Mouse (Mus musculus) yolk sac, embryonic 10.5 days (tissue): ENCODE results near the gene Tep1.
"Not testable (repeated sequence)": the region's sequence is repeated elsewhere in the genome, so short reads cannot be mapped to it uniquely, and the experiment has no call there.

Experiments
- DNase-seq: peaks from one replicate; pipeline ENCODE4 v3.0.0-alpha.2; 2017; ENCODE audit warnings: low spot score

The Tep1 gene

GRCm38 (mm10) chr14:50869889-50870804 lies at the start of gene Tep1:
Tep1 (minus strand) TSS chr14:50870560.
- DNase-seq: peak; percentile 86

GRCm38 (mm10) chr14:50911356-50911755 lies 41.0 kb upstream of the Tep1 start:
- no peak for DNase-seq

GRCm38 (mm10) chr14:50908126-50908525 lies 37.8 kb upstream of the Tep1 start:
- DNase-seq: no peak

GRCm38 (mm10) chr14:50905327-50905726 lies 35.0 kb upstream of the Tep1 start:
- not testable (repeated sequence) for DNase-seq

- no peak for DNase-seq
Observed at GRCm38 (mm10) chr14:50904828-50905129, 34.4 kb upstream of the Tep1 start.

- DNase-seq: peak; percentile 28
Observed at GRCm38 (mm10) chr14:50903973-50904827, 33.8 kb upstream of the Tep1 start.

GRCm38 (mm10) chr14:50897992-50898391 lies 27.6 kb upstream of the Tep1 start:
- not testable (repeated sequence) for DNase-seq

GRCm38 (mm10) chr14:50897374-50897765 lies 27.0 kb upstream of the Tep1 start, which contains the start of gene Klhl33:
Klhl33 (minus strand) TSS chr14:50897507.
- DNase-seq: no peak

GRCm38 (mm10) chr14:50896747-50897373 lies 26.5 kb upstream of the Tep1 start:
- no peak for DNase-seq

- peak; percentile 76 for DNase-seq
Observed at GRCm38 (mm10) chr14:50895985-50896746, 25.8 kb upstream of the Tep1 start.

- DNase-seq: no peak
Observed at GRCm38 (mm10) chr14:50895407-50895806, 25.0 kb upstream of the Tep1 start.

- DNase-seq: no peak
Observed at GRCm38 (mm10) chr14:50892541-50893459, 22.4 kb upstream of the Tep1 start.

- DNase-seq: no peak
Observed at GRCm38 (mm10) chr14:50892091-50892490, 21.7 kb upstream of the Tep1 start.

GRCm38 (mm10) chr14:50891621-50892020 lies 21.3 kb upstream of the Tep1 start:
- DNase-seq: no peak

- no peak for DNase-seq
Observed at GRCm38 (mm10) chr14:50876236-50876950, 6.0 kb upstream of the Tep1 start.

GRCm38 (mm10) chr14:50875591-50876230 lies 5.4 kb upstream of the Tep1 start:
- no peak for DNase-seq

GRCm38 (mm10) chr14:50875175-50875574 lies 4.8 kb upstream of the Tep1 start:
- peak; percentile 45 for DNase-seq

- no peak for DNase-seq
Observed at GRCm38 (mm10) chr14:50871284-50871683, 924 bp upstream of the Tep1 start.

- no peak for DNase-seq
Observed at GRCm38 (mm10) chr14:50870805-50871143, 414 bp upstream of the Tep1 start.

- no peak for DNase-seq
Observed at GRCm38 (mm10) chr14:50868656-50869055, 1.7 kb downstream of the Tep1 start.
